Mouse (Mus musculus) myocyte (in vitro differentiated cells): ENCODE results near the gene Adam10. TPM values are rescaled to one million over a fixed set of nuclear protein-coding genes. Genes with fewer than 3 reads are reported as not detected.
A peak's percentile ranks its signal among the peaks of the same experiment; 100 is the strongest.

Source experiments
- H3K27me3 ChIP-seq: one replicate; pipeline ENCODE4 v1.6.1; 2011; ENCODE audit not compliant: control insufficient read depth, insufficient read depth, insufficient read length
- H3K36me3 ChIP-seq: one replicate; pipeline ENCODE4 v1.6.1; 2011; ENCODE audit not compliant: control insufficient read depth, insufficient read depth
- H3K4me2 ChIP-seq: one replicate; pipeline ENCODE4 v1.6.1; 2011; ENCODE audit warnings: low read depth, control low read depth
- H3K4me3 ChIP-seq: one replicate; pipeline ENCODE4 v1.5.1; 2011; ENCODE audit warnings: mild to moderate bottlenecking, control low read depth, moderate library complexity
- H3K79me2 ChIP-seq: one replicate; pipeline ENCODE4 v1.6.1; 2011; ENCODE audit not compliant: control insufficient read depth, insufficient read depth
- H3ac ChIP-seq: one replicate; pipeline ENCODE4 v1.6.1; 2011; ENCODE audit not compliant: control insufficient read depth, insufficient read length
- CEBPB ChIP-seq: IDR thresholded peaks from 2 replicates; pipeline ENCODE4 v1.6.1; 2011; ENCODE audit warnings: mild to moderate bottlenecking, moderate library complexity; ENCODE audit not compliant: poor library complexity, insufficient read depth, severe bottlenecking
- E2F4 ChIP-seq: IDR thresholded peaks from one replicate; pipeline ENCODE4 v1.6.1; 2011; ENCODE audit warnings: mild to moderate bottlenecking, control low read depth, moderate library complexity; ENCODE audit not compliant: insufficient read depth
- MAX ChIP-seq: IDR thresholded peaks from one replicate; pipeline ENCODE4 v1.6.1; 2011; ENCODE audit warnings: low read depth, mild to moderate bottlenecking, control low read depth
- MYOD1 ChIP-seq, 3 experiments: IDR thresholded peaks; one replicate each; pipeline ENCODE4 v1.6.1; 2011; ENCODE audit warnings: control low read depth in 2 of 3, low read depth in 2 of 3, mild to moderate bottlenecking in 2 of 3, moderate library complexity in 1 of 3; ENCODE audit not compliant: insufficient read length in 2 of 3, control insufficient read depth in 1 of 3
- MYOG ChIP-seq, 3 experiments: IDR thresholded peaks; one replicate each; pipeline ENCODE4 v1.6.1; 2011; ENCODE audit warnings: control low read depth in 2 of 3, low read depth in 2 of 3, mild to moderate bottlenecking in 2 of 3; ENCODE audit not compliant: insufficient read length in 2 of 3, control insufficient read depth in 1 of 3, insufficient read depth in 1 of 3
- POLR2A ChIP-seq: IDR thresholded peaks from one replicate; pipeline ENCODE4 v1.6.1; 2011; ENCODE audit warnings: low read depth, mild to moderate bottlenecking, control low read depth, moderate library complexity; ENCODE audit not compliant: insufficient read length
- POLR2AphosphoS2 ChIP-seq: IDR thresholded peaks from one replicate; pipeline ENCODE4 v1.6.1; 2011; ENCODE audit warnings: low read depth, control low read depth; ENCODE audit not compliant: insufficient read length
- REST ChIP-seq: IDR thresholded peaks from one replicate; pipeline ENCODE4 v1.6.1; 2011; ENCODE audit warnings: mild to moderate bottlenecking, control low read depth, moderate library complexity; ENCODE audit not compliant: insufficient read depth, insufficient read length
- SRF ChIP-seq: IDR thresholded peaks from one replicate; pipeline ENCODE4 v1.6.1; 2011; ENCODE audit warnings: low read depth; ENCODE audit not compliant: control insufficient read depth, insufficient read length
- TCF12 ChIP-seq: IDR thresholded peaks from one replicate; pipeline ENCODE4 v1.6.1; 2011; ENCODE audit warnings: mild to moderate bottlenecking, control low read depth; ENCODE audit not compliant: poor library complexity, insufficient read depth, severe bottlenecking
- TCF3 ChIP-seq: IDR thresholded peaks from one replicate; pipeline ENCODE4 v1.6.1; 2011; ENCODE audit warnings: low read depth, control low read depth; ENCODE audit not compliant: insufficient read length
- USF1 ChIP-seq: IDR thresholded peaks from one replicate; pipeline ENCODE4 v1.6.1; 2011; ENCODE audit warnings: low read depth, mild to moderate bottlenecking, control low read depth, moderate library complexity
- polyA plus RNA-seq: library from polyadenylated mRNA; unstranded; fragments of >200 nt; fragmentation: generic; extraction: Trizol; gene quantifications from one replicate; pipeline ENCODE4 v1.2.1, GENCODE M21; 2012; ENCODE audit warnings: missing spikeins

Adam10 gene
- polyA plus RNA-seq, 1 experiment, result 18.3 TPM

- H3K27me3 ChIP-seq, result no peaks in the 10 kb centered on the region
- no peaks in the 10 kb centered on the region for H3K36me3 ChIP-seq
- no peak overlapping the region for H3ac ChIP-seq
- peaks cover 16% of the 10 kb centered on the region for H3K79me2 ChIP-seq
- H3K4me2 ChIP-seq, result no peak overlapping the region
- no peak overlapping the region for H3K4me3 ChIP-seq
- no peak for TF ChIP-seq REST
- TF ChIP-seq TCF12, result no peak
These were observed 2.8 kb upstream of the Adam10 start for GRCm38 (mm10) chr9:70675961-70676360.

DNA sequence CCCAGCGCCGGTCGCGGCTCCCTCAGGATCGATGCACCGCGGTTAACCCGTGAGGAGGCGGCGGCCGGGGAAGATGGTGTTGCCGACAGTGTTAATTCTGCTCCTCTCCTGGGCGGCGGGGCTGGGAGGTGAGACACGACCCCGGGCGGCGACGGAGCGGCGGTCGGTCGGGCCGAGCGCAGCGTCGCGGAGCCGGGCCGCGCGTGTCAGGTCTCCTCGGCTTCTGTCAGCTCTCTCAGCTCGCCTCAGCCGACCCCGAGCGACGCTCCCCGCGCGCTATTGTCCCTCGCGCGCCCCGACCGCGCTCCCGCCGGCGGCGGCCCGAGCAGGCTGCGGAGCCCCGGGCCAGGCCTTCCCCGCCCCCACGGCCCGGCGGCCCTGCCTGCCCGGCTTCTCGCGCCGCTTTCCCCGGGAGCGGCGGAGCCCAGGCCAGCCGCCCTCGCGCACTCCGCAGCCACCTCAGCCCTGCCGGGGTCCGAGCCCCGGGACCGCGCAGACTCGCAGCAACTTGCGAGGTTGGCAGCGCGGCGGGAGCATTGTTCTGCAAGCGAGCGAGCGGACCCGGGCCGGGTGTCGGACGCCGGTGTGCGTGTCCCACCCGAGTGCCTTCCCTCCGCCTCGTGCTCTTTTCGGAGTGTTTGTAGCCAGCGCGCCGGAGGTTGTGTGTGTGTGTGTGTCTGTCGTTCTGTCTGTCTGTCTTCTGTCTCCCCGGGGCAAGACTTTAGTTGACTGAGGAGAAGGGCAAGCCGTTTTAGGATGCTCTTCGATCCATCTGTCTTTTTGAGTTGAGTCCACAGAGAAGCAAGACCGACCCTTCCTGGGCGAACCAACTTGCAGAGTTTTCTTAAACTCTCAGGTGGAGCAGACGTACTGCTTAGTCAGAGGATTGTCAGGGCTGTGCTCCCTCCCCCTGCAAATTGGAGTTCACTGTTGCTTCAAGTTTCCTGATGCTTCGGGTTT is 615 bp downstream of the Adam10 start:
- peak overlapping the region; percentile 78 for H3K4me2 ChIP-seq
- H3K36me3 ChIP-seq, result no peaks in the 10 kb centered on the region
- no peaks in the 10 kb centered on the region for H3K27me3 ChIP-seq
- peak overlapping the region; percentile 55 for H3K4me3 ChIP-seq
- TF ChIP-seq CEBPB (no peak), POLR2A (peak; percentile 10), MYOD1 (IDR thresholded peaks at IDR 0.05; ENCODE audit: control insufficient read depth in 1 of 3, insufficient read length in 2 of 3, low read depth in 2 of 3) (no peak), REST (no peak)
- H3K79me2 ChIP-seq, result peaks cover 50% of the 10 kb centered on the region
- H3ac ChIP-seq, result peak overlapping the region; percentile 95

DNA sequence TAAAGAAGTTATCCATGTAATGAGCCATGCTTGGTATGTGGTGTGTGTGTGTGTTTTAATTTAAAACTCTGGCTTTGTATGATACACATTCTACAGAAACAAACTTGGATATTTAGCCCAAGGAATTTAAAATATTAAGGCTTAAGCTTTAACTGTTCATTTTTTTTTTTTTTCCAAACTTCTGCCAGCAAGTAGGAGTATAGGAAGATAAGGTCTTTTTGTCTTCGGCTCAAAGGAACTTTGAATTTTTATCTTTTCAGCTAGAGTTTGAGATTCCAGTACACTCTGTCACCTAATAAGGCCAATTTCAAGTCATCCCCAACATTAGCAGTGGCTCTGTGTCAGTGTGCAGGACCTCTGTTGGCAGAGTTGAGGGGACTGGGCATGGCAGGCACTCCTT is 3.4 kb downstream of the Adam10 start:
- Histone ChIP-seq H3ac (no peak overlapping the region), H3K36me3 (no peaks in the 10 kb centered on the region), H3K79me2 (peaks cover 78% of the 10 kb centered on the region), H3K4me3 (no peak overlapping the region), H3K4me2 (no peak overlapping the region), H3K27me3 (no peaks in the 10 kb centered on the region)
- TF ChIP-seq POLR2AphosphoS2 (no peak), TCF12 (no peak), POLR2A (no peak), USF1 (no peak), E2F4 (no peak), MYOD1 (IDR thresholded peaks at IDR 0.05; ENCODE audit: control insufficient read depth in 1 of 3, insufficient read length in 2 of 3, low read depth in 2 of 3) (no peak), REST (no peak)

DNA sequence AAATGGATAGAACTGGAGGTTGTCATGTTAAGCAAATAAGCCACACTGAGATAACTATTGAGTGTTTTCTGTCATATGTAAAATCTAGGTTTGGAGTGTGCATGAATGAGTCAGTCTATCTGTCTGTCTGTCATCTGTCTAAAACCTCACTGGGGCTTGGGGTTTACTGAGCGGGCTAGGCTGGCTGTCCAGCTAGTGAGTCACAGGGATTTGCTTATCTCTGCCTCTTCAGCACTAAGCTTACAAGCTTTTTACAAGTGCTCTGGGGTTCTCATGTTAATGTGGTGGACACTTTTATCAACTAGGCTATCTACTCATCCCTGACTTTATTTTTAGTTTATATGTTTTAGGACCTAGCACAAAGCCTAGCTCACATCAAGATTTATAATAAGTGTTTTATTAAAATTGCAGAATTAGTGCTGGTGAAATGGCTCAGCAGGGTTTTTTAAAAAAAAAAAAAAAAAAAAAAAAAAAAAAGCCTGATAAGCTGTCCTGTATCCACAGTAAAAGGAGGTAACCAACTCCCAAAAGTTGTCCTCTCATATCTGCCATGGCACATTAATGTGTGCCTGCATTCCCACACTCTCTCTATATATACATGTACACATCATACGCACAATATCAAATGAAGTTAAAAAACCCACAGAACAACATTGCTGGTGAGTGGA is 9.6 kb downstream of the Adam10 start:
- no peak overlapping the region for H3K4me3 ChIP-seq
- TF ChIP-seq TCF3 (no peak), MYOD1 (IDR thresholded peaks at IDR 0.05; ENCODE audit: control insufficient read depth in 1 of 3, insufficient read length in 2 of 3, low read depth in 2 of 3) (peak in 1 of 3 experiments; percentile 29)
- H3K79me2 ChIP-seq, result peaks cover 89% of the 10 kb centered on the region
- H3K36me3 ChIP-seq, result no peaks in the 10 kb centered on the region
- peak overlapping the region; percentile 46 for H3K4me2 ChIP-seq
- no peak overlapping the region for H3ac ChIP-seq
- no peaks in the 10 kb centered on the region for H3K27me3 ChIP-seq

GRCm38 (mm10) chr9:70689926-70690325 is 11.1 kb downstream of the Adam10 start:
- no peak overlapping the region for H3K4me3 ChIP-seq
- H3ac ChIP-seq, result no peak overlapping the region
- H3K79me2 ChIP-seq, result peaks cover 89% of the 10 kb centered on the region
- TF ChIP-seq POLR2A (no peak), POLR2AphosphoS2 (no peak), TCF3 (no peak), SRF (no peak), TCF12 (no peak), USF1 (no peak), MAX (no peak), E2F4 (no peak), MYOG (IDR thresholded peaks at IDR 0.05; ENCODE audit: control insufficient read depth in 1 of 3, insufficient read depth in 1 of 3, insufficient read length in 2 of 3, low read depth in 2 of 3) (no peak), MYOD1 (IDR thresholded peaks at IDR 0.05; ENCODE audit: control insufficient read depth in 1 of 3, insufficient read length in 2 of 3, low read depth in 2 of 3) (no peak), CEBPB (no peak), REST (no peak)
- no peak overlapping the region for H3K4me2 ChIP-seq
- H3K27me3 ChIP-seq, result no peaks in the 10 kb centered on the region
- no peaks in the 10 kb centered on the region for H3K36me3 ChIP-seq
